Mouse (Mus musculus) lung, adult 2 months (tissue): ENCODE data around the gene Cblc. TPM values are rescaled to one million over a fixed set of nuclear protein-coding genes. Genes with fewer than 3 reads are reported as not detected.
A peak's percentile ranks its signal among the peaks of the same experiment; 100 is the strongest.

ENCODE experiments used
- DNase-seq: peaks from one replicate; pipeline ENCODE4 v3.0.0; 2022
- H3K4me1 ChIP-seq: fragments of 200-500 bp; 2 replicates; pipeline ENCODE4 v1.6.1; 2011; ENCODE audit warnings: low read length; ENCODE audit not compliant: control insufficient read depth, insufficient read depth
- H3K4me3 ChIP-seq: fragments of 200-500 bp; replicated peaks from 2 replicates; pipeline ENCODE3; 2011; ENCODE audit warnings: low read depth, mild to moderate bottlenecking, control low read depth, low read length; ENCODE audit errors: extremely low read depth
- CTCF ChIP-seq: fragments of 200-500 bp; IDR thresholded peaks from 2 replicates; pipeline ENCODE4 v1.5.1; 2011; ENCODE audit warnings: mild to moderate bottlenecking, low read length, control low read depth; ENCODE audit not compliant: insufficient read depth
- POLR2A ChIP-seq: fragments of 200-500 bp; IDR thresholded peaks from 2 replicates; pipeline ENCODE4 v1.6.1; 2011; ENCODE audit warnings: low read depth, mild to moderate bottlenecking, control low read depth, low read length, borderline replicate concordance; ENCODE audit errors: extremely low read depth
- WGBS: fragments of 180-500 bp; shearing (Covaris S2); methylation state at CpG from one replicate; pipeline ENCODE4 v1.1.7; 2018; 5-methylcytosine and 5-hydroxymethylcytosine counted together
- polyA plus RNA-seq: library from polyadenylated mRNA; depleted of rRNA; stranded (reverse); fragments of >200 nt; gene quantifications from 2 replicates; pipeline ENCODE4 v1.2.3, GENCODE M21; 2012

The Cblc gene
- polyA plus RNA-seq, 1 experiment: 21.9 TPM

GRCm38 (mm10) chr7:19820347-19821048, 23.9 kb upstream of the Cblc start:
- H3K4me1 ChIP-seq: peaks cover 29% of the 10 kb centered on the region
- H3K4me3 ChIP-seq: no peak overlapping the region
- no peak for DNase-seq
- TF ChIP-seq POLR2A: no peak
- no peak for TF ChIP-seq CTCF
- WGBS: 80% methylated on average over 3 of the region's 3 CpGs

GRCm38 (mm10) chr7:19818875-19819274, 22.3 kb upstream of the Cblc start:
- H3K4me1 ChIP-seq: peaks cover 21% of the 10 kb centered on the region
- H3K4me3 ChIP-seq: no peak overlapping the region
- TF ChIP-seq CTCF: no peak
- TF ChIP-seq POLR2A: no peak
- no peak for DNase-seq
- 84% methylated on average over 7 of the region's 7 CpGs for WGBS

- 50% methylated on average over 5 of the region's 5 CpGs for WGBS
- Histone ChIP-seq H3K4me3 (no peak overlapping the region), H3K4me1 (peaks cover 17% of the 10 kb centered on the region)
- no peak for DNase-seq
- TF ChIP-seq CTCF (no peak), POLR2A (no peak)
These were observed 21.8 kb upstream of the Cblc start for GRCm38 (mm10) chr7:19818440-19818839.

GRCm38 (mm10) chr7:19817382-19818105, 20.9 kb upstream of the Cblc start:
- 16% methylated on average over 15 of the region's 15 CpGs for WGBS
- peak overlapping the region; percentile 69 for H3K4me3 ChIP-seq
- peaks cover 10% of the 10 kb centered on the region for H3K4me1 ChIP-seq
- TF ChIP-seq POLR2A: peak; percentile 3; the same call in 1 of the 2 replicates
- no peak for TF ChIP-seq CTCF
- peak; percentile 84 for DNase-seq

GRCm38 (mm10) chr7:19816224-19816771, 19.7 kb upstream of the Cblc start:
- 1% methylated on average over 28 of the region's 28 CpGs for WGBS

GRCm38 (mm10) chr7:19815296-19816223, 19.0 kb upstream of the Cblc start:
- H3K4me3 ChIP-seq: peak overlapping the region; percentile 49
- 40% methylated on average over 17 of the region's 17 CpGs for WGBS
- no peak for TF ChIP-seq CTCF
- no peak for TF ChIP-seq POLR2A
- no peak for DNase-seq
- H3K4me1 ChIP-seq: peaks cover 10% of the 10 kb centered on the region

More at GRCm38 (mm10) chr7:19816224-19816771, 19.7 kb upstream of the Cblc start:
- H3K4me3 ChIP-seq: peak overlapping the region; percentile 69
- TF ChIP-seq POLR2A: peak; percentile 81; the same call in 1 of the 2 replicates
- no peak for TF ChIP-seq CTCF
- peak; percentile 85 for DNase-seq
- peaks cover 10% of the 10 kb centered on the region for H3K4me1 ChIP-seq

GRCm38 (mm10) chr7:19813579-19814122, 17.0 kb upstream of the Cblc start:
- H3K4me3 ChIP-seq: no peak overlapping the region
- 74% methylated on average over 6 of the region's 6 CpGs for WGBS
- no peak for DNase-seq
- peaks cover 6% of the 10 kb centered on the region for H3K4me1 ChIP-seq
- TF ChIP-seq POLR2A (no peak), CTCF (no peak)

- H3K4me3 ChIP-seq: no peak overlapping the region
- peaks cover 6% of the 10 kb centered on the region for H3K4me1 ChIP-seq
- DNase-seq: no peak
- 94% methylated on average over 4 of the region's 4 CpGs for WGBS
- TF ChIP-seq POLR2A (no peak), CTCF (no peak)
These were observed 16.6 kb upstream of the Cblc start for GRCm38 (mm10) chr7:19813161-19813560.
